Mouse (Mus musculus) spleen, adult 2 months (tissue): Measurements from ENCODE around the gene Ninj2. TPM values are rescaled to one million over a fixed set of nuclear protein-coding genes. Genes with fewer than 3 reads are reported as not detected.

Experiments
- DNase-seq, 2 experiments: peaks; one replicate each; pipeline versions ENCODE4 v3.0.0 to v3.0.0-alpha.2; 2012 to 2021; ENCODE audit warnings: low spot score in 2 of 2, low read depth in 1 of 2
- H3K27ac ChIP-seq: fragments of 200-500 bp; 2 replicates; pipeline ENCODE4 v1.5.1; 2012; ENCODE audit warnings: low read length, inconsistent platforms; ENCODE audit not compliant: insufficient read depth
- H3K27me3 ChIP-seq: fragments of 200-500 bp; 2 replicates; pipeline ENCODE4 v1.6.1; 2012; ENCODE audit warnings: mild to moderate bottlenecking, moderate library complexity, low read length, inconsistent platforms; ENCODE audit not compliant: control insufficient read depth, insufficient read depth
- H3K36me3 ChIP-seq: fragments of 200-500 bp; 2 replicates; pipeline ENCODE4 v1.6.1; 2012; ENCODE audit warnings: mild to moderate bottlenecking, low read length, inconsistent platforms; ENCODE audit not compliant: control insufficient read depth, insufficient read depth
- H3K4me1 ChIP-seq: fragments of 200-500 bp; 2 replicates; pipeline ENCODE4 v1.6.1; 2011; ENCODE audit warnings: inconsistent platforms; ENCODE audit not compliant: control insufficient read depth, insufficient read depth, insufficient read length
- H3K4me3 ChIP-seq: fragments of 200-500 bp; 2 replicates; pipeline ENCODE4 v1.5.1; 2011; ENCODE audit warnings: mild to moderate bottlenecking, inconsistent platforms; ENCODE audit not compliant: insufficient read depth, insufficient read length; ENCODE audit errors: extremely low read depth
- CTCF ChIP-seq: fragments of 200-500 bp; IDR thresholded peaks from 2 replicates; pipeline ENCODE4 v1.5.1; 2011; ENCODE audit warnings: mild to moderate bottlenecking, inconsistent platforms; ENCODE audit not compliant: insufficient read depth, insufficient read length, insufficient replicate concordance; ENCODE audit errors: extremely low read depth
- POLR2A ChIP-seq: fragments of 200-500 bp; IDR thresholded peaks from 2 replicates; pipeline ENCODE4 v1.6.1; 2011; ENCODE audit warnings: low read depth, low read length, inconsistent platforms
- WGBS: fragments of 180-500 bp; shearing (Covaris S2); methylation state at CpG from one replicate; pipeline ENCODE4 v1.1.7; 2018; 5-methylcytosine and 5-hydroxymethylcytosine counted together
- polyA plus RNA-seq: library from polyadenylated mRNA; depleted of rRNA; stranded (reverse); fragments of >200 nt; gene quantifications from 2 replicates; pipeline ENCODE4 v1.2.3, GENCODE M21; 2012

The Ninj2 gene
- polyA plus RNA-seq, 1 experiment = 0.19 TPM

DNA sequence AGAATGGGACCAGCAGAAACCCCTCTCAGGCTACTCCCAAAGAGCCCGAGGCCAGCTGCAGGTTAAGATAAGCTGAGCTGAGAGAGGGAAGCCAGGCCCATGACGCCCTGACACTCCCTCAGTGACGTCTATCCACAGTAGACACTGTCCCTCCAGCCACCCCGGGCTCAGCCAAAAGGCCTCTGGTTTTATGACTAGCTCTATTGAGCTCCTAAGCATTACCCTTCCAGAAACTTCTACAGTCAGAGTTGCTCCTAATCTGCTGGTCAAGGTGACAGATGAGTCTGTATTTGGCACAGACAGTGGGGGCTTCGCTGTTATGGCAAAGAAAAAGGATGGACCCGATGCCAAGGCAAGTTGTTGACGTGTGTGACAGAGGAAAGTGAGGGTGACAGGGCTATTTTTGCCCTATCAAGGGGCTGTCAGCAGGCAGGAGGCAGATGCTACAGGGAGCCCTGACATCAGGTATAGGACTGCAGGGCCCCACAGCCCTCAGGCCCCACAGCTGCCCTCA is 81.5 kb downstream of the Ninj2 start:
- WGBS = 61% methylated on average over 7 of the region's 7 CpGs
- Histone ChIP-seq H3K27me3 (no peaks in the 10 kb centered on the region), H3K27ac (peak overlapping the region; percentile 78), H3K4me3 (no peak overlapping the region), H3K4me1 (peaks cover 4% of the 10 kb centered on the region; the same call in 1 of the 2 replicates), H3K36me3 (no peaks in the 10 kb centered on the region)
- no peak for TF ChIP-seq POLR2A
- TF ChIP-seq CTCF = no peak
- no peak for DNase-seq

DNA sequence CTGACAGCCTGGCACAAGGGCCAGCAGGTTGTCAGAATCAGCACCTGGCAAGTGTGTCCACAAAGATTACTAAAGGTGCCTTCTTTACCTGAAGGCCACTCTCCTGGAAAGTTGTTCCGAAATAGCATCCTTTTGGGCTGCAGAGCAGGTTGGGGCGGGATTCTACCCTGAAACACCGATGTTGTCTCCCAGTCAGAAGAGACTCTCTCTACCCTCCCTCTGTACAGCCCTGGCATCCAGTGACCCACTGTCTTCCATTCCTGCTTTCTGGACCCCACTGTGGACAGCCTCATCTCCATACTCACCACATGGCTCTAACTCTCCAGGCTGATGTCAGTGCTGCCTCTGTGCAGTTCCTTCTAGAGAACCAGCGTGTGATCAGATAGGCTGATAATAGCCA is 82.5 kb downstream of the Ninj2 start:
- no peak for DNase-seq
- Histone ChIP-seq H3K4me1 (peaks cover 13% of the 10 kb centered on the region; the same call in 1 of the 2 replicates), H3K27me3 (no peaks in the 10 kb centered on the region), H3K36me3 (no peaks in the 10 kb centered on the region), H3K27ac (no peak overlapping the region), H3K4me3 (no peak overlapping the region)
- WGBS = 94% methylated on average over 4 of the region's 4 CpGs
- no peak for TF ChIP-seq POLR2A
- TF ChIP-seq CTCF = no peak

DNA sequence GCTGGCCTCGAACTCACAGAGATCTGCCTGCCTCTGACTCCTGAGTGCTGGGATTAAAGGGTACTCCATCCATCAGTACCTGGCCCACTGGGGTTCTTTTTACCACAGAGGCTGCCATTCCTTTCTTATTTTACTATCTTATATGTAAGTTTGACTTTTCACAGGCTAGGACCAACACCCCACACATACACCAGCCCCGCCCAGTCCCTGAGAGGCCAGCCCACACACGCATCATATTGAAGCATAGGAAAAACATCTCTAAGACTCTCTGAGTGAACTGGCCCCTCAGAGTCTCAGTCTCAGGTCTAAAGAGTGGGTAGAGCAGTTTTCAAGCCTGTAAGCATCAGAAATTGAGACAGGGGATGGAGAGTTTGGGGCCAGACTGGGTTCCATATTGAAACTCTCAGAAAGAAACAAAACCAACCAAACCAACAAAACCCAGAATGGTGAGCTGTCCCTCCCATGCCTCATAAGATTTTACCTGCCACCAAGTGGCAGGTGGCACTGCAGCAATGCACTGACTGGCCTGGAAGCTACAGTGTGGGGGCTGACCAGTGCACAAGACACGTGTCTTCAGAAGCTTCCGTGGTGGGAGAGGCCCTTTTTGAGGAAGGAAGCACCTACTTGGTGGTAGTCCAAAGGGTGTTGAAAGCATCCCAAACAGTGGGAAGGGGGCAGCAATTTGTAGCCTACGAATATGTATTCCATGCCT is 86.0 kb downstream of the Ninj2 start:
- H3K4me1 ChIP-seq = peaks cover 13% of the 10 kb centered on the region; the same call in 1 of the 2 replicates
- H3K27me3 ChIP-seq = no peaks in the 10 kb centered on the region
- TF ChIP-seq CTCF (no peak), POLR2A (no peak)
- no peaks in the 10 kb centered on the region for H3K36me3 ChIP-seq
- H3K4me3 ChIP-seq = no peak overlapping the region
- no peak for DNase-seq
- peak overlapping the region; percentile 60 for H3K27ac ChIP-seq
- WGBS = 55% methylated on average over 6 of the region's 6 CpGs

DNA sequence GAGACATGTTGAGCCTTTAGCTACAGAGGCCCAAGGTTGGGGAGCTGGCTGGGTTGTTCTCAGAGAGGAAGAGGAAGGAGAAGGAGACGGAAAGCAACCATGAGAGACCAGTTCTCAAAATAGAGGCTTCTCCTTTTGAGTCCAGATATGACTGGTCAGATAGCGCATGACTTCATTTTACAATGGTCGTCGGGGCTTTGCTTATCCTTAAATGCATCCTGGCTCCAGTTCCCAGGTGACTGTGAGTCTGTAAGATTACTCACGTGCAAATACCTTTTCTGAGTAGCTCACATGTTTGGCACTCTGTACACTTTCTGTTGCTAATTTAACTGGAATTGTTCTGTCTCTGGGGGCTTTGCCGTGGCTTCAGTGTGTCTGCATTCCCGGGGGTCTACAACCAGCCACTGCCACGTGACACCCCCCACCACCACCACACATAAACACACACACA is 86.6 kb downstream of the Ninj2 start:
- Histone ChIP-seq H3K27ac (peak overlapping the region; percentile 60), H3K4me1 (peaks cover 13% of the 10 kb centered on the region; the same call in 1 of the 2 replicates), H3K36me3 (no peaks in the 10 kb centered on the region), H3K4me3 (no peak overlapping the region), H3K27me3 (no peaks in the 10 kb centered on the region)
- no peak for TF ChIP-seq CTCF
- no peak for TF ChIP-seq POLR2A
- 53% methylated on average over 8 of the region's 8 CpGs for WGBS
- no peak for DNase-seq

DNA sequence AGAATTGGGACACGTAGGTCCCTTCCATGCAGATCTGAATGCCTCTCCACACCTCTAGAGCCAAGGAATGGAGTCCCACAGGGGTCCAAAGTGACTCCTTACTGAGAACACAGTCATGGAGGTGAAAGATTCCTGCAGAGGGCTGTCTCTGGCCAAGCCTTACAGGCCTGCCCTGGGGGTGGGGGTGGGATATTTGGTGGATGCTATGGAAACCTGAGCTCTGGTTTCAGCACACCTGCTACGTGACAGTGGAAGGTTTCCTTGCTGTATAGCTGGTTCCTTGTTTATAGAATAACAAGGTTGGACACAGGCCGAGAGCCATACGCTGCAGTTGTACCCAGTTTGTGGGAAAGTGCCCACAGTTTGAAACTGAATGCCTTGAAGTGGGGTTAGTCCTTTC is 87.3 kb downstream of the Ninj2 start:
- WGBS = 94% methylated on average over 4 of the region's 4 CpGs
- no peak overlapping the region for H3K27ac ChIP-seq

DNA sequence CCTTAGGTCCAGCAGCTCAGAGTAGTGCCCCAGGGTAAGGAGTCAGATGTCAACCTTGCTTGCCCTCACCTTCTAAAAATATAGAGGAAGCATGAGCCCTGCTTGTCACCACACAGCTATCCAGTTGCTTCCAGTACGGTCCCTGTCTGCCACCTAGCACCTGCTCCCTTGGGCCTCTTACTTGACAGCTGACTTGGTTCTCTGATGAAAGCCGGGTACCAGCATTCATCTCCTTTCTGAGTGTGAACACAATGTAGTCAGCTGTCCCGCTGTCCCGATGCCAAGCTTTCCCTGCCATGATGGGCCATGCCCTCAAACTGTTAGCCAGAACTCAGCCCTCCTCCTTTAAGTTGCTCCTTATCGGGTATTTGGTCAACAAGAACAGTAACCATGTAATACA is 89.0 kb downstream of the Ninj2 start:
- Histone ChIP-seq H3K27me3 (no peaks in the 10 kb centered on the region), H3K27ac (no peak overlapping the region), H3K4me3 (no peak overlapping the region), H3K36me3 (no peaks in the 10 kb centered on the region), H3K4me1 (peaks cover 14% of the 10 kb centered on the region; the same call in 1 of the 2 replicates)
- no peak for DNase-seq
- WGBS = 84% methylated on average over 5 of the region's 5 CpGs
- TF ChIP-seq CTCF (no peak), POLR2A (no peak)

More for the DNA sequence above, 87.3 kb downstream of the Ninj2 start:
- H3K4me3 ChIP-seq = no peak overlapping the region
- H3K4me1 ChIP-seq = peaks cover 13% of the 10 kb centered on the region; the same call in 1 of the 2 replicates
- no peak for TF ChIP-seq CTCF
- no peak for TF ChIP-seq POLR2A
- DNase-seq = no peak
- no peaks in the 10 kb centered on the region for H3K36me3 ChIP-seq
- H3K27me3 ChIP-seq = no peaks in the 10 kb centered on the region

DNA sequence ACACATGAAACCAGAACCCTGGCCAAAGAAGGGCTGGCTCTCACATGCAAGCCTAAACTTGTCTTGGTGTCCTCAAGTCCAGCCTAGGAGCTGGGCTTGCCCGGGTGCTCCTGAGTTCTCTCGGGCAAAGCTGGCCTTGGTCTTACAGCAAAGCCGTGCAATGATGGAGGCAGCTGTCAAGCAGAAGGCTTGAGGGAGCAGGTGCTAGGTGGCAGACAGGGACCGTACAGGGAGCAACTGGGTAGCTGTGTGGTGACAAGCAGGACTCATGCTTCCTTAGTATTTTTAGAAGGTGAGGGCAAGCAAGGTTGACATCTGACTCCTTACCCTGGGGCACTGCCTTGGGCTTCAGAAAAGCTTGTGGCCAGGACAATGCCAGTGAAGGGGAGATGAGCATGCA is 90.6 kb downstream of the Ninj2 start:
- 94% methylated on average over 4 of the region's 4 CpGs for WGBS

More for the DNA sequence above, 90.6 kb downstream of the Ninj2 start:
- no peak overlapping the region for H3K27ac ChIP-seq
- TF ChIP-seq POLR2A (no peak), CTCF (no peak)
- no peak for DNase-seq
- H3K36me3 ChIP-seq = no peaks in the 10 kb centered on the region
- peaks cover 23% of the 10 kb centered on the region; the same call in 1 of the 2 replicates for H3K4me1 ChIP-seq
- H3K27me3 ChIP-seq = no peaks in the 10 kb centered on the region
- no peak overlapping the region for H3K4me3 ChIP-seq
